Mouse (Mus musculus) liver, embryonic 14.5 days (tissue): ENCODE data around the gene Arsb.

Source experiments
- CTCF ChIP-seq: IDR thresholded peaks from 2 replicates; pipeline ENCODE4 v1.5.1; 2016; ENCODE audit warnings: antibody characterized with exemption, low read depth, control low read depth
- EP300 ChIP-seq: IDR thresholded peaks from 2 replicates; pipeline ENCODE4 v1.6.1; 2016; ENCODE audit warnings: antibody characterized with exemption, low read depth

DNA sequence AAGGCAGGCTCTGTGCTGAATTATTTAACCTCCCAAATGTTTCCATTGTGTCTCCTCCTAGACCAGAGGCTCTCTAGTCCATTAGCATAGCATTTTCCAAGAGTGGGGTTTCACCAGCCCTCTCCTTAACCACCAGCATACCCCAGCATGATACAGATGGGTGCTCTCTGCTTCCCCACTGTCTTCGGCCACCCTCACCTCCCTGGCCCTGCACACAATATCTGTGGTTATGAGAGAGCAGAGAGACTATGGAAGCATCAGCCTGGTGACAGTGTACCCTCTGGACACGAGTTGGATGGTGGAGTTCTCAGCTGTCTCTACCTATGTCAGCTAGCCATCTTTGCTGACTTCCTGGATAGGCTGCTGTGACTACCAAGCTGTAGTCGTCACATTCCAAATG, 142.8 kb downstream of the Arsb start:
- TF ChIP-seq CTCF (no peak), EP300 (no peak)
